Mouse (Mus musculus) spleen, postnatal 4 days (tissue): ENCODE measurements around the gene Prss32.

Experiments
- DNase-seq, 2 experiments: peaks; one replicate each; pipeline ENCODE4 v3.0.0; 2022; ENCODE audit warnings: low spot score in 2 of 2

Gene Prss32

GRCm38 (mm10) chr17:23843812-23844273 is at the start of gene Prss32, which contains the start of gene Prss41:
Gene Prss32 (plus strand): TSS chr17:23843855.
Gene Prss41 (minus strand): TSS chr17:23844172.
- peak; percentile 66 to 87 for DNase-seq

GRCm38 (mm10) chr17:23795323-23795722 is 48.3 kb upstream of the Prss32 start:
- DNase-seq: no peak

GRCm38 (mm10) chr17:23797316-23797715 is 46.3 kb upstream of the Prss32 start:
- no peak for DNase-seq

GRCm38 (mm10) chr17:23801627-23802026 is 42.0 kb upstream of the Prss32 start:
- no peak for DNase-seq

- peak; percentile 94 to 95 for DNase-seq
These were observed 40.8 kb upstream of the Prss32 start for GRCm38 (mm10) chr17:23802746-23803365.

GRCm38 (mm10) chr17:23803366-23804041 is 40.2 kb upstream of the Prss32 start:
- peak; percentile 85 to 94 for DNase-seq

- DNase-seq: no peak
These were observed 39.1 kb upstream of the Prss32 start for GRCm38 (mm10) chr17:23804426-23805085.

- no peak for DNase-seq
These were observed 36.8 kb upstream of the Prss32 start for GRCm38 (mm10) chr17:23806867-23807266.

GRCm38 (mm10) chr17:23807918-23808317 is 35.7 kb upstream of the Prss32 start:
- no peak for DNase-seq

- no peak for DNase-seq
These were observed 28.0 kb upstream of the Prss32 start for GRCm38 (mm10) chr17:23815641-23816040.

- no peak for DNase-seq
These were observed 25.1 kb upstream of the Prss32 start for GRCm38 (mm10) chr17:23818579-23818978.

GRCm38 (mm10) chr17:23819235-23819634 is 24.4 kb upstream of the Prss32 start:
- no peak for DNase-seq

- no peak for DNase-seq
These were observed 22.9 kb upstream of the Prss32 start for GRCm38 (mm10) chr17:23820731-23821130.

- no peak for DNase-seq
These were observed 21.6 kb upstream of the Prss32 start for GRCm38 (mm10) chr17:23822094-23822493.

GRCm38 (mm10) chr17:23823018-23823417 is 20.6 kb upstream of the Prss32 start:
- no peak for DNase-seq

GRCm38 (mm10) chr17:23823614-23824013 is 20.0 kb upstream of the Prss32 start:
- no peak for DNase-seq

- no peak for DNase-seq
These were observed 18.1 kb upstream of the Prss32 start for GRCm38 (mm10) chr17:23825591-23825990.

GRCm38 (mm10) chr17:23828271-23829001 is 15.2 kb upstream of the Prss32 start:
- DNase-seq: peak; percentile 62 to 84

GRCm38 (mm10) chr17:23829064-23829619 is 14.5 kb upstream of the Prss32 start, which contains the start of gene Elob:
Gene Elob (minus strand): TSS chr17:23829136.
- peak; percentile 84 to 92 for DNase-seq

GRCm38 (mm10) chr17:23831201-23831600 is 12.5 kb upstream of the Prss32 start:
- DNase-seq: no peak

GRCm38 (mm10) chr17:23836006-23836575 is 7.6 kb upstream of the Prss32 start, which contains the start of gene Prss33:
Gene Prss33 (minus strand): TSS chr17:23836056.
- DNase-seq: no peak
